Mouse (Mus musculus) limb, embryonic 10.5 days (tissue): ENCODE data around the gene Sik3. TPM values are rescaled to one million over a fixed set of nuclear protein-coding genes. Genes with fewer than 3 reads are reported as not detected.
"Not testable (repeated sequence)": the region's sequence is repeated elsewhere in the genome, so short reads cannot be mapped to it uniquely, and the experiment has no call there.

ENCODE experiments used
- DNase-seq: peaks from one replicate; pipeline ENCODE4 v3.0.0-alpha.2; 2017; ENCODE audit warnings: low spot score
- H3K27ac ChIP-seq: fragments of 300-500 bp; sonication (generic); 2 replicates; pipeline ENCODE4 v1.5.1; 2016; ENCODE audit warnings: mild to moderate bottlenecking
- H3K27me3 ChIP-seq: fragments of 300-500 bp; sonication (generic); 2 replicates; pipeline ENCODE4 v1.6.1; 2016; ENCODE audit warnings: low read depth, mild to moderate bottlenecking; ENCODE audit not compliant: poor library complexity, severe bottlenecking
- H3K36me3 ChIP-seq: fragments of 300-500 bp; sonication (generic); 2 replicates; pipeline ENCODE4 v1.6.1; 2016; ENCODE audit warnings: mild to moderate bottlenecking, moderate library complexity
- H3K4me1 ChIP-seq: fragments of 300-500 bp; sonication (generic); 2 replicates; pipeline ENCODE4 v1.6.1; 2016
- H3K4me3 ChIP-seq: fragments of 300-500 bp; sonication (generic); 2 replicates; pipeline ENCODE4 v1.5.1; 2016; ENCODE audit warnings: mild to moderate bottlenecking, moderate library complexity
- H3K9me3 ChIP-seq: fragments of 300-500 bp; sonication (generic); replicated peaks from 2 replicates; pipeline ENCODE4 v1.6.1; 2016; ENCODE audit warnings: mild to moderate bottlenecking
- WGBS: fragments of 180-500 bp; shearing (Covaris S2); methylation state at CpG from one replicate; pipeline ENCODE4 v1.1.7; 2016; 5-methylcytosine and 5-hydroxymethylcytosine counted together
- polyA plus RNA-seq: library from polyadenylated mRNA; unstranded; fragments of >200 nt; fragmentation: Nextera tagmentation; extraction: Ambion mirVana; gene quantifications from 2 replicates; pipeline ENCODE4 v1.2.1, GENCODE M21; 2016

Gene Sik3
- polyA plus RNA-seq, 1 experiment from 2014 or later, result 10.6 TPM

DNA sequence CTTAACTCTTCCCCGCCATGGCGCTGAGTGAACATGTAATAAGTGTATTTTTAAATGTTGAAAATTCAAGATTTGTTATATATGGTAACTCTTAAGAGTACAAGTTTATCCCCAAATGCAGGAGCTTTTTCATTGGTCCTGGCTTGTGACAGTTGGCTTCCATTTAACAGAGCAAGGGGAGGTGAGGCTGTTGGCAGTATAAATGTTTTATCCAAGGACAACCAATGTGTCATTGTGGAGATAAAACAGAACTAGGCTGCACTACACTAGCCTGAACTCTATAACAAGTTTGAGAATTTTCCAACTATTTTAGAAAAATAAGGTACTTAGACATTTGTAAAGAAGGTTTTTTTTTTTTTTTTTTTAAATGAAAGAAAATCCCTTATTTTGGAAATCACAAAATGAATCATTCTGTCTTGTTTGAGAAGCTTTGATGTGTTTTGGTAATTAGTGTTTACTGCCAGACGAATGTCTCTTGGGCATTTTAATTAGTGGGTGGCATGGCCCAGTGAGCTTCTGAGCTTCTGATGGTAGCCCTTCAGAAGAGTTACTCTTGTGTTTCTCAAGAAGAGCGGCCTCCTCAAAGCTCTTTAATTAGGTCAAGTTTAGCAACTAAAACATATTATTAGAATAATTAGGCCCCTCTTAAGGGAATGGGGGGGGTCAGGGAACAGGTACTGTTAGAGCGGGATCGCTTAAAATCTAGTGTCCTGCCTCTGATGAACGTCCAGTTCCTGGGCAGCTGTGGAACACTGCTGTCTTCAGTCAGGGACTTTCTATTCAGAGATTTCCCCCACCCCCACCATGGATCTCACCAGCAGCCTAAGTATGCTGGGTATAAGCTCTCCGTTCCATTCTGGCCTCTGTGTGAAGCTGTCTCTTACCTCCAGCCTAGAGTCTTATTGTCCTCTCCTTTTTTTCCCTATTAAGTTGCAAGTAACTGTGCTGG lies 139.7 kb downstream of the Sik3 start:
- H3K36me3 ChIP-seq, result peaks cover 10% of the 10 kb centered on the region
- no peaks in the 10 kb centered on the region for H3K9me3 ChIP-seq
- H3K27me3 ChIP-seq, result no peaks in the 10 kb centered on the region
- peaks cover 34% of the 10 kb centered on the region for H3K4me1 ChIP-seq
- no peak overlapping the region for H3K4me3 ChIP-seq
- DNase-seq, result no peak
- 67% methylated on average over 8 of the region's 8 CpGs for WGBS
- peak overlapping the region; percentile 31; the same call in 1 of the 2 replicates for H3K27ac ChIP-seq

- Histone ChIP-seq H3K36me3 (peaks cover 12% of the 10 kb centered on the region), H3K4me1 (peaks cover 32% of the 10 kb centered on the region), H3K27me3 (no peaks in the 10 kb centered on the region), H3K9me3 (no peaks in the 10 kb centered on the region), H3K4me3 (no peak overlapping the region), H3K27ac (no peak overlapping the region)
- WGBS, result 91% methylated on average over 2 of the region's 2 CpGs
- no peak for DNase-seq
Observed at GRCm38 (mm10) chr9:46154469-46154868, 141.8 kb downstream of the Sik3 start.

DNA sequence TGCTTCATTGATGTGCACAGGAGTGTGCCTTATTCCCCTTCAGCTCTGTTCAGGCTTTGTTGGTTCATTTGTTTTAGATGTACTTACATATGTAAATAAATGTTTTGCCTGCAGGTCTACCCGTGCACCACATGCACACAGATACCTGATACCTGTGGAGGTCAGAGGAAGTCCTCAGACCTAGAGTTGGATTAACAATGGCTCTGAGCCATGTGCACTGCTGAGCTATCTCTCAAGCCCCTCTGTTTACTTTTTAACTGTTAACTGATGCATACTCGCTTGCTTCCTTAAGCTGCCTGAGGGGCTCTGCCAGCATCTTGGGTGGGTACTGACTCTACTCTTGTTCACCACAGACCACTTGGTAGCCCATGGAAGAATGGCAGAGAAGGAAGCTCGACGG lies 142.4 kb downstream of the Sik3 start:
- no peaks in the 10 kb centered on the region for H3K27me3 ChIP-seq
- peaks cover 15% of the 10 kb centered on the region for H3K36me3 ChIP-seq
- no peaks in the 10 kb centered on the region for H3K9me3 ChIP-seq
- H3K4me3 ChIP-seq, result no peak overlapping the region
- DNase-seq, result no peak
- no peak overlapping the region for H3K27ac ChIP-seq
- 85% methylated on average over 4 of the region's 4 CpGs for WGBS
- peaks cover 26% of the 10 kb centered on the region for H3K4me1 ChIP-seq

GRCm38 (mm10) chr9:46155818-46156217 lies 143.2 kb downstream of the Sik3 start:
- H3K36me3 ChIP-seq, result peaks cover 16% of the 10 kb centered on the region
- H3K4me1 ChIP-seq, result peaks cover 22% of the 10 kb centered on the region
- 92% methylated on average over 8 of the region's 8 CpGs for WGBS
- not testable (repeated sequence) for H3K4me3 ChIP-seq, H3K27ac ChIP-seq, DNase-seq, H3K27me3 ChIP-seq, H3K9me3 ChIP-seq

DNA sequence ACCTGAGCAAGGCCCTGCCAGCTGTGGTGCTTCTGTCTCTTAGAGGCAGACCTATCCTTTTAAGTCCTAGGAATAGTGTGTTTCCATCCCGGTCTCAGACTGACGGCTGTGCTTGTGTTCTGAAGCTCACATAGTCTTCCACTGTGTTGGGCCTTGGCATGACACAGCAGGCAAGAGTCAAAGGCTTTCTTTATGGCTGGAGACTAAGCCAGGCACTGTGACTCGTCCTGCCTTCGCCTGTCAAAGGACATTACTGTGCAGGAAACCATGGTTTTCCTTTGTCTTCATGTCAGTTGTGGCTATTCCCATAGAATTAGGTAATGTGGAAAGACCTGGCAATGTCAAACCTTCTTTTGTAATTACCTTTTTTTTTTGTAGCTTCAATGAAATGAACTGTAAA lies 144.1 kb downstream of the Sik3 start:
- WGBS, result 88% methylated on average over 4 of the region's 4 CpGs

DNA sequence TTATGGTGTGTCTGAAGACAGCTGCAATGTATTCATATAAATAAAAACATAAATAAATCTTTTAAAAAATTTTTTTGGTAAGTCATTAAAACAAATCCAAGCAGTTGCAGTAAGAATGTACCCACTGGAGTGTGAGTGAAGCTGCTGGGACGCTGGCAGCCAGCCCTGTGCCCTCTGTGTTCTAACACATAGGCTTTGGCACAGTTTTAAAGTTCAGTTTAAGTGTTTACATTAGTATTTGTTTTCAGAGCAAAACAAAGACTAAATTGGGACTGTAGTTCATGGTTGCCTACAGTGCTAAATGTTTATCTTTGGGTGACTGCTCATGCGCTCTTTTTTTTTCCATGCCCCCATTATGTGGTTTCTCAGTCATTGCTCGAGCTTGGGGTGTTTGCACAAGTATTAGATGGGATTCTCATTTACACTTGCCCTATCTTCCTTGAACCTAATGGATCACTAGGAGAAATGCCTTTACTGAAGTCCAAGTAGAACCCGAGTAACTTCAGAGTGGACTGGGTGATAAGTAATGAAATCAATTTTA lies 145.7 kb downstream of the Sik3 start:
- Histone ChIP-seq H3K4me3 (no peak overlapping the region), H3K9me3 (no peaks in the 10 kb centered on the region), H3K4me1 (peaks cover 4% of the 10 kb centered on the region; the same call in 1 of the 2 replicates), H3K27ac (no peak overlapping the region), H3K27me3 (no peaks in the 10 kb centered on the region), H3K36me3 (peaks cover 22% of the 10 kb centered on the region)
- 90% methylated on average over 4 of the region's 4 CpGs for WGBS
- DNase-seq, result no peak

More for the DNA sequence above, 144.1 kb downstream of the Sik3 start:
- peaks cover 13% of the 10 kb centered on the region for H3K4me1 ChIP-seq
- no peaks in the 10 kb centered on the region for H3K9me3 ChIP-seq
- H3K4me3 ChIP-seq, result no peak overlapping the region
- H3K27me3 ChIP-seq, result no peaks in the 10 kb centered on the region
- H3K27ac ChIP-seq, result no peak overlapping the region
- H3K36me3 ChIP-seq, result peaks cover 22% of the 10 kb centered on the region
- no peak for DNase-seq

- Histone ChIP-seq H3K9me3 (no peaks in the 10 kb centered on the region), H3K4me1 (peaks cover 4% of the 10 kb centered on the region; the same call in 1 of the 2 replicates), H3K36me3 (peaks cover 11% of the 10 kb centered on the region; the same call in 1 of the 2 replicates), H3K4me3 (no peak overlapping the region), H3K27ac (no peak overlapping the region), H3K27me3 (no peaks in the 10 kb centered on the region)
- DNase-seq, result no peak
- WGBS, result 85% methylated on average over 8 of the region's 8 CpGs
Observed at GRCm38 (mm10) chr9:46163430-46163829, 150.8 kb downstream of the Sik3 start.

- H3K27me3 ChIP-seq, result no peaks in the 10 kb centered on the region
- H3K4me3 ChIP-seq, result no peak overlapping the region
- peaks cover 20% of the 10 kb centered on the region for H3K4me1 ChIP-seq
- no peak for DNase-seq
- H3K27ac ChIP-seq, result no peak overlapping the region
- no peaks in the 10 kb centered on the region for H3K36me3 ChIP-seq
- H3K9me3 ChIP-seq, result no peaks in the 10 kb centered on the region
- WGBS, result 82% methylated on average over 4 of the region's 4 CpGs
Observed at GRCm38 (mm10) chr9:46168802-46169201, 156.2 kb downstream of the Sik3 start.

GRCm38 (mm10) chr9:46172251-46172650 lies 159.6 kb downstream of the Sik3 start:
- WGBS, result 75% methylated on average over 2 of the region's 2 CpGs
- no peak overlapping the region for H3K4me3 ChIP-seq
- no peaks in the 10 kb centered on the region for H3K9me3 ChIP-seq

DNA sequence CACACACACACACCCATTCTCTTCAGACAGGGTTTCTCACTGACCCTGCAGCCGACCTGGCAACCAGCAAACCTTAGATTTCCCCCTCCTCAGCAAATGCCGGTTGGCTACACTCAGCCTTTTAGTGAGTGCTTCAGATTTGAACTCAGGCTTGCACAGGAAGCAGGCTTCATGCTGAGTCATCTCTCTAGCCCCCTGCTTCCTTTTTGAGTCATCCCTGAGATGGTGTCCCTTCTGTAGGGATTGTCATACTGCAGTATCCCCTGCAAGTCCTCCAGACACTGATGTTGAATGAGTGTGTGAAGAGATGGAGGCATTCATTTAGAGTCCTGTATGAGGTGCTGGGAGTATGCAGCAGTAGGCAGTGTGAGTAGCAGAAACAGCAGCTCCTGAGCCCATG lies 160.3 kb downstream of the Sik3 start:
- no peak overlapping the region for H3K4me3 ChIP-seq
- no peaks in the 10 kb centered on the region for H3K27me3 ChIP-seq
- peaks cover 37% of the 10 kb centered on the region for H3K4me1 ChIP-seq
- 60% methylated on average over 2 of the region's 2 CpGs for WGBS
- H3K36me3 ChIP-seq, result peaks cover 7% of the 10 kb centered on the region
- no peak for DNase-seq
- no peaks in the 10 kb centered on the region for H3K9me3 ChIP-seq
- no peak overlapping the region for H3K27ac ChIP-seq

More at GRCm38 (mm10) chr9:46172251-46172650, 159.6 kb downstream of the Sik3 start:
- Histone ChIP-seq H3K27ac (no peak overlapping the region), H3K4me1 (peaks cover 37% of the 10 kb centered on the region), H3K36me3 (no peaks in the 10 kb centered on the region), H3K27me3 (no peaks in the 10 kb centered on the region)
- DNase-seq, result no peak

DNA sequence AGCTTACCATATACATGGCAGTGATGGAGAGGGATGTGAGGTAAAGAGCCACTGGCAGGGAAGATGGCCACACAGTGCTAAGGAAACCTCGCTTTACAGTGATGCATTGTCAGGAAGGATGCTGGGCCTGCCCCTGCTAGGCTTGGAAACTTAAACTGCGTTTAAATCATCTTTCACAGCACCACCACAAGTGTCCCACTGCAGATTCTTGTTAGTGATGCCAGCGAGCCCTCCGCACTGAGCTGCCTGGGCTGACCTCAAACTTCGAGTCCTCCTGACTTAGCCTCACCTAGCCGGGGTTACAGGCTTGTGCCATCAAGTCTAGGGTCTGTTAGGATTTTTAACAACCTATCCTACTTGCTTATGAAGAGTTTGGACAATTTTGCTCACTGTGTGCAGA lies 161.3 kb downstream of the Sik3 start:
- Histone ChIP-seq H3K27ac (peak overlapping the region; percentile 25; the same call in 1 of the 2 replicates), H3K27me3 (no peaks in the 10 kb centered on the region), H3K4me3 (no peak overlapping the region), H3K9me3 (no peaks in the 10 kb centered on the region), H3K36me3 (peaks cover 15% of the 10 kb centered on the region), H3K4me1 (peaks cover 37% of the 10 kb centered on the region)
- DNase-seq, result no peak
- 87% methylated on average over 6 of the region's 6 CpGs for WGBS

DNA sequence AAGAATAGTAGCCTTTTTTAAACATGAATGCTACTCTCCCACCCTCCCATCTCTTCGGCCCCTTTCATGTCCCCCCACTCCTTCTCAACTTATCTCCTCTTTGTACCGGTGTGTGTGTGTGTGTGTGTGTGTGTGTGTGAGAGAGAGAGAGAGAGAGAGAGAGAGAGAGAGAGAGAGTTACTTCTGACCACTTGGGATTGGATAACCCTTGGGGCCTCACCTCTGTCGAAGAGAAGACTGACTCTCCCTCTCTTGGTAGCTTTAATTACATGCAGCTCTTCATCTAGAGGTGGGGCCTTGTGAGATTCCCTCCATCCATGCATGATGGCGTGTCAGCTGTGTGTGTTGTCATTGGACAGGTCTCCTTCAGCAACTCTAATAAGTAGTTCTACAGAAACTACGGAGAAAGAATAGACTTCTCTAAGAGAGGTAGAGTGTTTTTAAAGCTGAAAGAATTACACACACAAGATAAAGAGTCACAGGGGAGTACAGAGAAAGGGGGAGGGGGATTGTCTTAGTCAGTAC lies 162.2 kb downstream of the Sik3 start:
- 83% methylated on average over 5 of the region's 5 CpGs for WGBS
- peaks cover 30% of the 10 kb centered on the region for H3K4me1 ChIP-seq
- no peak overlapping the region for H3K4me3 ChIP-seq
- no peaks in the 10 kb centered on the region for H3K27me3 ChIP-seq
- no peak overlapping the region for H3K27ac ChIP-seq
- peaks cover 15% of the 10 kb centered on the region for H3K36me3 ChIP-seq
- DNase-seq, result no peak
- H3K9me3 ChIP-seq, result no peaks in the 10 kb centered on the region

- peaks cover 26% of the 10 kb centered on the region for H3K4me1 ChIP-seq
- no peaks in the 10 kb centered on the region for H3K27me3 ChIP-seq
- WGBS, result 41% methylated on average over 1 of the region's 1 CpGs
- no peak overlapping the region for H3K27ac ChIP-seq
- peaks cover 15% of the 10 kb centered on the region for H3K36me3 ChIP-seq
- H3K4me3 ChIP-seq, result no peak overlapping the region
- H3K9me3 ChIP-seq, result no peaks in the 10 kb centered on the region
- DNase-seq, result no peak
Observed at GRCm38 (mm10) chr9:46175300-46175699, 162.7 kb downstream of the Sik3 start.
